Mouse (Mus musculus): ENCODE measurements around the gene Atm.

DNA sequence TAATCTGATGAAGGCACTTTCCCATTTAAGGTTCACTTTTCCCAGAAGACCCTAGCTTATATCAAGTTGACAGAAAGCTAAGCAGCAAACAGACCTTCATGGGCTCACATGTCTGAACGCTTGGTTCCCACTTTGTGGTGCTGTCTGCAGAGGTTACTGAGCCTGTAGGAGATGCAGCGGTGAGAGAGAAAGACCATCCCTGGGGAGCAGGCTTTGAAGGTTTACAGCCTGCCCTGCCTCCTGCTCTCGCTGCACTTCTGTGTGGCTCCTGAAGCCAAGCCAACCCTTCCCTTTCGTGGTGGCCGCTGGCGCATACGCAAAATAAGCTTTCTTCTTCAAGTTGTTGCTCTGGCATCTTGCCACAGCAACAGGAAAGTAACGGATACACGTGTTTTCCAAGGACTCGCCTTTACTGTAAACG lies 134.2 kb downstream of the Atm start, which contains the start of gene 4930550C14Rik:
- TF ChIP-seq CTCF (IDR thresholded peaks at IDR 0.05; ENCODE audit: low read depth) (no peak), EP300 (IDR thresholded peaks at IDR 0.05; ENCODE audit: low read depth) (no peak)

Measured in heart, postnatal 0 days (tissue).